Mouse (Mus musculus) urinary bladder, postnatal 36 days (tissue): Measurements from ENCODE around the gene Cyp2d40.
"Not testable (repeated sequence)": the region's sequence is repeated elsewhere in the genome, so short reads cannot be mapped to it uniquely, and the experiment has no call there.

Experiments used
- DNase-seq, 2 experiments: peaks; one replicate each; pipeline ENCODE4 v3.0.0; 2022; ENCODE audit warnings: low spot score in 2 of 2, mixed read lengths in 1 of 2

Cyp2d40 gene

GRCm38 (mm10) chr15:82763631-82764420 lies at the start of gene Cyp2d40:
Cyp2d40 (minus strand) TSS chr15:82764183.
- DNase-seq, result no peak

- DNase-seq, result no peak
These were observed 46.6 kb upstream of the Cyp2d40 start for GRCm38 (mm10) chr15:82810556-82810955.

- no peak for DNase-seq
These were observed 45.5 kb upstream of the Cyp2d40 start for GRCm38 (mm10) chr15:82809511-82809910.

- DNase-seq, result no peak
These were observed 43.2 kb upstream of the Cyp2d40 start for GRCm38 (mm10) chr15:82806969-82807763.

- DNase-seq, result peak; percentile 74 to 75
These were observed 41.0 kb upstream of the Cyp2d40 start for GRCm38 (mm10) chr15:82804708-82805639.

- DNase-seq, result no peak
These were observed 32.0 kb upstream of the Cyp2d40 start for GRCm38 (mm10) chr15:82795936-82796440.

GRCm38 (mm10) chr15:82794277-82794676 lies 30.3 kb upstream of the Cyp2d40 start, which contains the start of gene Cyp2d26:
Cyp2d26 (minus strand) TSS chr15:82794294.
- no peak for DNase-seq

- DNase-seq, result no peak
These were observed 29.9 kb upstream of the Cyp2d40 start for GRCm38 (mm10) chr15:82793868-82794267.

GRCm38 (mm10) chr15:82793454-82793853 lies 29.5 kb upstream of the Cyp2d40 start:
- DNase-seq, result no peak

- DNase-seq, result no peak
These were observed 28.6 kb upstream of the Cyp2d40 start for GRCm38 (mm10) chr15:82792566-82792965.

GRCm38 (mm10) chr15:82784581-82784980 lies 20.6 kb upstream of the Cyp2d40 start:
- DNase-seq, result no peak

GRCm38 (mm10) chr15:82783800-82784199 lies 19.8 kb upstream of the Cyp2d40 start:
- no peak for DNase-seq

GRCm38 (mm10) chr15:82777856-82778255 lies 13.9 kb upstream of the Cyp2d40 start:
- DNase-seq, result not testable (repeated sequence)

GRCm38 (mm10) chr15:82765943-82766342 lies 2.0 kb upstream of the Cyp2d40 start:
- DNase-seq, result no peak

GRCm38 (mm10) chr15:82764881-82765280 lies 898 bp upstream of the Cyp2d40 start:
- DNase-seq, result no peak

GRCm38 (mm10) chr15:82748141-82748540 lies 15.8 kb downstream of the Cyp2d40 start:
- no peak for DNase-seq

- DNase-seq, result no peak
These were observed 16.5 kb downstream of the Cyp2d40 start for GRCm38 (mm10) chr15:82747516-82747915.

- not testable (repeated sequence) for DNase-seq
These were observed 30.6 kb downstream of the Cyp2d40 start for GRCm38 (mm10) chr15:82733331-82733925.
